Mouse (Mus musculus) heart, embryonic 15.5 days (tissue): ENCODE data around the gene Svep1. TPM values are rescaled to one million over a fixed set of nuclear protein-coding genes. Genes with fewer than 3 reads are reported as not detected.

Experiments
- ATAC-seq: fragments of 200-750 bp; cut with Nextera tagmentation; replicated peaks from 2 replicates; pipeline ENCODE4 v1.8.0; 2017; ENCODE audit warnings: low read depth, moderate TSS enrichment; ENCODE audit not compliant: insufficient number of reproducible peaks, insufficient read depth, low FRiP score
- H3K27ac ChIP-seq: fragments of 300-500 bp; sonication (generic); 2 replicates; pipeline ENCODE4 v1.5.1; 2015; ENCODE audit warnings: mild to moderate bottlenecking, inconsistent platforms
- H3K27me3 ChIP-seq: fragments of 300-500 bp; sonication (generic); 2 replicates; pipeline ENCODE4 v1.6.1; 2015; ENCODE audit warnings: inconsistent platforms
- H3K36me3 ChIP-seq: fragments of 300-500 bp; sonication (generic); 2 replicates; pipeline ENCODE4 v1.6.1; 2015; ENCODE audit warnings: mild to moderate bottlenecking, inconsistent platforms
- H3K4me1 ChIP-seq: fragments of 300-500 bp; sonication (generic); replicated peaks from 2 replicates; pipeline ENCODE4 v1.6.1; 2015; ENCODE audit warnings: inconsistent platforms
- H3K4me2 ChIP-seq: fragments of 300-500 bp; sonication (generic); 2 replicates; pipeline ENCODE4 v1.6.1; 2015; ENCODE audit warnings: inconsistent platforms, mild to moderate bottlenecking, moderate library complexity
- H3K4me3 ChIP-seq: fragments of 300-500 bp; sonication (generic); 2 replicates; pipeline ENCODE4 v1.5.1; 2015; ENCODE audit warnings: mild to moderate bottlenecking, inconsistent platforms
- H3K9ac ChIP-seq: fragments of 300-500 bp; sonication (generic); 2 replicates; pipeline ENCODE4 v1.6.1; 2015; ENCODE audit warnings: mild to moderate bottlenecking, inconsistent platforms
- H3K9me3 ChIP-seq: fragments of 300-500 bp; sonication (generic); replicated peaks from 2 replicates; pipeline ENCODE4 v1.6.1; 2016; ENCODE audit warnings: inconsistent platforms
- WGBS: fragments of 180-500 bp; shearing (Covaris S2); methylation state at CpG from one replicate; pipeline ENCODE4 v1.1.7; 2015; ENCODE audit warnings: mixed read lengths; 5-methylcytosine and 5-hydroxymethylcytosine counted together
- polyA plus RNA-seq: library from polyadenylated mRNA; unstranded; fragments of >200 nt; fragmentation: Nextera tagmentation; extraction: Ambion mirVana; gene quantifications from 2 replicates; pipeline ENCODE4 v1.2.1, GENCODE M21; 2015

Gene Svep1
- polyA plus RNA-seq, 1 experiment from 2014 or later: 1.9 TPM

DNA sequence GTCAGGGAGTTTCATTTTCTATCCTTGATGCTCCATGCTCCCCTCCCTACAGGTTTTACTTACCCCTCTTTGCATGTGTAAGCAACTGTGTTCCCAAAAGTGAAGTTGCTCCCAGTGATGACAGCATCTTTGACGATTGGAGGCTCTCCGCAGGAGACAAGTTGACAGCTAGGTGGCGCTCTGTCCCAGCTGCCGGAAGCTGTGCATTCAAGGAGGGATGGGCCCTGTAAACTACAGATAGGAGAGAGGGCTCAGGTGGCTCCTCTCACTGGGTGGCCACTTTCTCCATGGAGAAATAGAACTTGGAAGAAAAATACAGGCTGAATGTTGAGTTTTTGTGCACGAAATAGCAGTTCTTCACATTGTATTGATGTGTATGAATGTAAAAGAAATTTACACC is 124.1 kb downstream of the Svep1 start:
- Histone ChIP-seq H3K27ac (no peak overlapping the region), H3K27me3 (no peaks in the 10 kb centered on the region), H3K4me2 (no peak overlapping the region), H3K4me1 (no peaks in the 10 kb centered on the region), H3K9me3 (no peaks in the 10 kb centered on the region), H3K9ac (no peak overlapping the region), H3K4me3 (no peak overlapping the region), H3K36me3 (no peaks in the 10 kb centered on the region)
- no peak for ATAC-seq
- 11% methylated on average over 5 of the region's 5 CpGs for WGBS

- no peaks in the 10 kb centered on the region for H3K4me1 ChIP-seq
- ATAC-seq: no peak
- WGBS: 26% methylated on average over 10 of the region's 10 CpGs
- H3K4me3 ChIP-seq: no peak overlapping the region
- H3K4me2 ChIP-seq: no peak overlapping the region
- no peaks in the 10 kb centered on the region for H3K27me3 ChIP-seq
- H3K27ac ChIP-seq: no peak overlapping the region
- no peaks in the 10 kb centered on the region for H3K36me3 ChIP-seq
- H3K9me3 ChIP-seq: no peaks in the 10 kb centered on the region
- H3K9ac ChIP-seq: no peak overlapping the region
Observed at GRCm38 (mm10) chr4:58079631-58080030, 127.0 kb downstream of the Svep1 start.

GRCm38 (mm10) chr4:58077950-58078349 is 128.7 kb downstream of the Svep1 start:
- H3K27me3 ChIP-seq: no peaks in the 10 kb centered on the region
- no peak for ATAC-seq
- H3K36me3 ChIP-seq: no peaks in the 10 kb centered on the region
- H3K4me1 ChIP-seq: no peaks in the 10 kb centered on the region
- no peak overlapping the region for H3K4me3 ChIP-seq
- 57% methylated on average over 6 of the region's 6 CpGs for WGBS
- no peaks in the 10 kb centered on the region for H3K9me3 ChIP-seq
- no peak overlapping the region for H3K4me2 ChIP-seq
- no peak overlapping the region for H3K9ac ChIP-seq
- no peak overlapping the region for H3K27ac ChIP-seq

DNA sequence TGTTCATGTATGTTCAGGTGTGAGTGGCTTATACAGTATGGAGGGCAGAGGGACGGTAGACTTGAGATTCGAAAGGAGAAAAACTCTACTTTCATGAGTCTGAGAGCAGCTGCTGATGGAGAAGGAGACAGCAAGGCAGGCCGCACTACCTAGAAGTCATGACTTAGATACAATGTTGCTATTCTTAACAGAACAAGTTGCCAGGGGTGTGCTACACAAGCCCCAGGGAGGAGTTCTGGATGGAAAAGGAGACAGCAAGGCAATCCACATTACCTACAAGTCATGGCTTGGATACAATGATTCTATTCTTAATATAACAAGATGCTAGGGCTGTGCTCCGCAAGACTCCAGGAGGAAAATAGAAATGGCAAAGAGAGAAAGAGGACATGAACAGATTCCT is 129.1 kb downstream of the Svep1 start:
- WGBS: 89% methylated on average over 4 of the region's 4 CpGs
- no peak for ATAC-seq
- H3K4me2 ChIP-seq: no peak overlapping the region
- no peaks in the 10 kb centered on the region for H3K9me3 ChIP-seq
- H3K27me3 ChIP-seq: no peaks in the 10 kb centered on the region
- no peaks in the 10 kb centered on the region for H3K4me1 ChIP-seq
- H3K4me3 ChIP-seq: no peak overlapping the region
- H3K36me3 ChIP-seq: no peaks in the 10 kb centered on the region
- no peak overlapping the region for H3K27ac ChIP-seq
- no peak overlapping the region for H3K9ac ChIP-seq

- H3K36me3 ChIP-seq: no peaks in the 10 kb centered on the region
- no peak overlapping the region for H3K4me3 ChIP-seq
- H3K9ac ChIP-seq: no peak overlapping the region
- no peaks in the 10 kb centered on the region for H3K27me3 ChIP-seq
- H3K4me2 ChIP-seq: no peak overlapping the region
- H3K9me3 ChIP-seq: no peaks in the 10 kb centered on the region
- no peak for ATAC-seq
- no peaks in the 10 kb centered on the region for H3K4me1 ChIP-seq
- 79% methylated on average over 12 of the region's 12 CpGs for WGBS
- H3K27ac ChIP-seq: no peak overlapping the region
Observed at GRCm38 (mm10) chr4:58072888-58073287, 133.8 kb downstream of the Svep1 start.

DNA sequence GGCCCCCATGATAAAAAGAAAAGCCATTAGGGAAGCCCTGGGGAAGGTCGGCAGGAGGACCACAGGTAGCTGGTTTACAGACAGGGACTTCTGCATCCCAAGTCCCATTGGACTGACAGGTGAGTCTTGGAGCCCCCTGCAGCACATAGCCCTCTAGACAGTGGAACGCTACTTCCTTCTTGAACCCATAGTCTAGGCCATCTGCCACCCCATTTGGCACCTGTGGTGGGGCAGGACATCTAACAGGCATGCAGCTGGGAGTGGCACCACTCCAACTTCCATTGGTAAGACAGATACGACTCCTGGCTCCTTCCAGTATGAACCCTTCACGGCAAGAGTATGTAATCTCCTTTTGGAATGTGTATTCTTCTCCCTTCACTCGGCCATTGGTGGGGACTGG is 137.8 kb downstream of the Svep1 start:
- Histone ChIP-seq H3K9ac (no peak overlapping the region), H3K4me2 (no peak overlapping the region), H3K4me1 (no peaks in the 10 kb centered on the region), H3K27me3 (no peaks in the 10 kb centered on the region), H3K27ac (no peak overlapping the region), H3K9me3 (no peaks in the 10 kb centered on the region), H3K36me3 (no peaks in the 10 kb centered on the region), H3K4me3 (no peak overlapping the region)
- WGBS: 83% methylated on average over 5 of the region's 5 CpGs
- ATAC-seq: no peak

GRCm38 (mm10) chr4:58064721-58065120 is 141.9 kb downstream of the Svep1 start:
- ATAC-seq: no peak
- Histone ChIP-seq H3K9ac (no peak overlapping the region), H3K36me3 (no peaks in the 10 kb centered on the region), H3K4me3 (no peak overlapping the region), H3K9me3 (no peaks in the 10 kb centered on the region), H3K4me1 (no peaks in the 10 kb centered on the region), H3K27me3 (no peaks in the 10 kb centered on the region), H3K27ac (no peak overlapping the region), H3K4me2 (no peak overlapping the region)
- 62% methylated on average over 2 of the region's 2 CpGs for WGBS

- H3K4me3 ChIP-seq: no peak overlapping the region
Observed at GRCm38 (mm10) chr4:58062933-58063332, 143.7 kb downstream of the Svep1 start.

GRCm38 (mm10) chr4:58055653-58056052 is 151.0 kb downstream of the Svep1 start:
- H3K9ac ChIP-seq: no peak overlapping the region
- no peaks in the 10 kb centered on the region for H3K27me3 ChIP-seq
- H3K4me1 ChIP-seq: no peaks in the 10 kb centered on the region
- H3K9me3 ChIP-seq: no peaks in the 10 kb centered on the region
- no peak overlapping the region for H3K4me2 ChIP-seq
- no peak overlapping the region for H3K27ac ChIP-seq
- H3K36me3 ChIP-seq: no peaks in the 10 kb centered on the region
- ATAC-seq: no peak
- H3K4me3 ChIP-seq: no peak overlapping the region

More at GRCm38 (mm10) chr4:58062933-58063332, 143.7 kb downstream of the Svep1 start:
- Histone ChIP-seq H3K9me3 (no peaks in the 10 kb centered on the region), H3K27me3 (no peaks in the 10 kb centered on the region), H3K27ac (no peak overlapping the region), H3K9ac (no peak overlapping the region), H3K4me2 (no peak overlapping the region), H3K36me3 (no peaks in the 10 kb centered on the region), H3K4me1 (no peaks in the 10 kb centered on the region)
- ATAC-seq: no peak
- WGBS: 91% methylated on average over 1 of the region's 1 CpGs

- no peak overlapping the region for H3K4me3 ChIP-seq
- no peak overlapping the region for H3K9ac ChIP-seq
- no peak for ATAC-seq
- WGBS: 73% methylated on average over 5 of the region's 5 CpGs
- no peaks in the 10 kb centered on the region for H3K27me3 ChIP-seq
- no peaks in the 10 kb centered on the region for H3K36me3 ChIP-seq
- H3K4me1 ChIP-seq: no peaks in the 10 kb centered on the region
- H3K27ac ChIP-seq: no peak overlapping the region
- H3K9me3 ChIP-seq: no peaks in the 10 kb centered on the region
- no peak overlapping the region for H3K4me2 ChIP-seq
Observed at GRCm38 (mm10) chr4:58054441-58054840, 152.2 kb downstream of the Svep1 start.

DNA sequence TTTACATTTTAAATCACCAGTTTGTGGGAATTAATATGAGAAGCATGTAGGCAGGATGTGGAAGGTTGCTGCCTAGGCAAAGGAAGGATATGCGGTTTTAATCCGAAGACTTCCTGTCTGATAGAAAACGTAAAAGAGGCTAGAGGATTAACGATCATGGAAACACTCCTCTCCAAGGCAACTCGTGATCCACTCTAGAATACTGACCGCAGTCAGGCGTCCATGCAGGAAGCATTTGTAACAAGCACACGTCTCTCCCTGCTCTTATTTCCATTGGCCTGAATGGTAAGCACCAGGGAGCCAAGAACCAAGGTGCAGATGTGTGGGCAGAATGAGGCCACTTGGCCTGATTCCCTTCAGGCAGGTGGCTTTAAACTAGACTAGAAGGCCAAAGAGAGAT is 155.9 kb downstream of the Svep1 start:
- WGBS: 69% methylated on average over 8 of the region's 8 CpGs
- no peak overlapping the region for H3K4me3 ChIP-seq

GRCm38 (mm10) chr4:58050276-58050675 is 156.4 kb downstream of the Svep1 start:
- no peak for ATAC-seq
- Histone ChIP-seq H3K9me3 (no peaks in the 10 kb centered on the region), H3K4me2 (no peak overlapping the region), H3K9ac (no peak overlapping the region), H3K27ac (no peak overlapping the region), H3K36me3 (no peaks in the 10 kb centered on the region), H3K4me1 (no peaks in the 10 kb centered on the region), H3K4me3 (no peak overlapping the region), H3K27me3 (no peaks in the 10 kb centered on the region)
- 75% methylated on average over 8 of the region's 8 CpGs for WGBS

More for the DNA sequence above, 155.9 kb downstream of the Svep1 start:
- no peaks in the 10 kb centered on the region for H3K27me3 ChIP-seq
- no peak overlapping the region for H3K27ac ChIP-seq
- H3K4me1 ChIP-seq: no peaks in the 10 kb centered on the region
- H3K4me2 ChIP-seq: no peak overlapping the region
- ATAC-seq: no peak
- H3K9me3 ChIP-seq: no peaks in the 10 kb centered on the region
- H3K36me3 ChIP-seq: no peaks in the 10 kb centered on the region
- no peak overlapping the region for H3K9ac ChIP-seq
